Mouse (Mus musculus) thymus, postnatal 0 days (tissue): ENCODE data around the gene Tjp3. TPM values are rescaled to one million over a fixed set of nuclear protein-coding genes. Genes with fewer than 3 reads are reported as not detected.

ENCODE experiments used
- DNase-seq: peaks from one replicate; pipeline ENCODE4 v3.0.0-alpha.2; 2015; ENCODE audit warnings: low spot score
- polyA plus RNA-seq: library from polyadenylated mRNA; unstranded; fragments of >200 nt; fragmentation: Nextera tagmentation; extraction: Ambion mirVana; gene quantifications from 2 replicates; pipeline ENCODE4 v1.2.1, GENCODE M21; 2015

The Tjp3 gene
- polyA plus RNA-seq, 1 experiment from 2014 or later, result 9.3 TPM

DNA sequence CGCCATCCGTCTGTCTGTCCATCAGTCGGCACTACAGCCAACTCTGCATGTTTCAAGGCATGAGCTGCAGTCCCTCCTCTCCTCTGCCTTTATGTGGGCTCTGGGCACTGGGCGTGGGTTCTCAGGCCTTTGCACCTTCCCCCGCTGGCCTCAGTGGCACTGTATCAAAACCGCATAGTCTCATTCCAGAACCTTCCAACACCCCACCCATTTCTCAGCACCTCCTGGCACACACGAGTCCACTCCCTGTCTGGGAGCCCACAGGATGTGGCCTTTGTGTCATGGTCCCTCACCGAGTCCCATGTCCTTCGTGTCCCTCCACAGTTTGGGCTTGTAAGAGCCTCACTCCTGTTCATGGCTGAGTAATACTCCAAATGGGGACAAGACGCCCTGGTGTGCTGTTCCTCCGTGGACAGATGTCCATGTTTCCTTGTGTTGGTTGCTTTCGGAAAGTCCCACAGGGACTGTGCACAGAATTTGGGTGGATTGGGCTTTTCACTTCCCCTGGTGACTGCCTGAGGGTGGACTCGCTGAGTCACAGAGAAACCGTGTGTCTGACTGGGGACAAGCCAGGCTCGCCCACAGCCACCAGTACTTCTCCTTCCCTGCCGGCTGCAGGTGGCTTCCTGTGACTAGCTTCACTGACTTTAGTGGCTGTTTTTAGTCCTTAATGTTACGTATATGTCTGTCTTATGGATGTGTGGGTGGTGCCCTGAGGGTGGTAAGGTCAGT is 7.2 kb upstream of the Tjp3 start:
- DNase-seq, result no peak

- peak; percentile 73 for DNase-seq
Observed at GRCm38 (mm10) chr10:81297845-81298244, 6.5 kb upstream of the Tjp3 start.

DNA sequence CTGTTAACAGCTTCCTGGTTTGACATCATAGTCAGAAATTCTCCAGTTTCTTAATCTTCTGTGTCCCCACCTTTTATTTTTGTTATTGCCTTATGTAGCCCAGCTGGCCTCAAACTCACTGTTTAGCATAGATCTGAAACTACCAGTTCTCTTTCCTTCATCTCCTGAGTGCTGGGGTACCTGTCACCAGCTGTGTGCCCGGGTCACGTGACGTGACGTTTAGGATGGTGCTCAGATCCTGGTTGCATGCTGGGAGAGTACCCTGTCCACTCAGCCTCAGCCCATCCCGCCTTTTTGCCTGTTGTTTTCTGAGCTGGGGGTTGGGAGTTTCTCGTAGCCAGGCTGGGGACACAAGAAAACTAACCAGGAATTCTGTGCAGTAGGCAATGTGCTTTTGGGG is 5.9 kb upstream of the Tjp3 start:
- DNase-seq, result peak; percentile 75

- no peak for DNase-seq
Observed at GRCm38 (mm10) chr10:81295185-81295584, 3.8 kb upstream of the Tjp3 start.

DNA sequence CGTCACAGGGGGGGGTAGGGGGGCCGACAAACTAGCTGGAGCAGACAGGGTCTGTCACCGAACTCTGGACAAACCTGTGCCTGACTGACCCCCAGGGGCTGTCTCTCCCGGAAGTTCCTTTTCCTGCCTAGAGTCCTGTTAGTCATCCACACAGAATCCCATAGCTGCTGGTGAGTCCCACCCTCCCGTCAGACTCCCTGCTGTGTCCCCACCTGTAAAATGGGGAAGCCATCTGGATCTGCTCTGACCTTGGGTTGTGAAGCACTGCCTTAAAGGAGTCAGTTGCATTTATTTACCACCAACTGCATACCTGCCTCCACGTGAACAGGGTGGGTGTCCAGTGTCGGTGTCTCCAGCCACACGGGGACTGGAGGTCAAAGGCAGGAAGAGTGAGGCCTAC is 3.1 kb upstream of the Tjp3 start:
- DNase-seq, result no peak

GRCm38 (mm10) chr10:81293334-81294030 is 2.1 kb upstream of the Tjp3 start:
- no peak for DNase-seq

DNA sequence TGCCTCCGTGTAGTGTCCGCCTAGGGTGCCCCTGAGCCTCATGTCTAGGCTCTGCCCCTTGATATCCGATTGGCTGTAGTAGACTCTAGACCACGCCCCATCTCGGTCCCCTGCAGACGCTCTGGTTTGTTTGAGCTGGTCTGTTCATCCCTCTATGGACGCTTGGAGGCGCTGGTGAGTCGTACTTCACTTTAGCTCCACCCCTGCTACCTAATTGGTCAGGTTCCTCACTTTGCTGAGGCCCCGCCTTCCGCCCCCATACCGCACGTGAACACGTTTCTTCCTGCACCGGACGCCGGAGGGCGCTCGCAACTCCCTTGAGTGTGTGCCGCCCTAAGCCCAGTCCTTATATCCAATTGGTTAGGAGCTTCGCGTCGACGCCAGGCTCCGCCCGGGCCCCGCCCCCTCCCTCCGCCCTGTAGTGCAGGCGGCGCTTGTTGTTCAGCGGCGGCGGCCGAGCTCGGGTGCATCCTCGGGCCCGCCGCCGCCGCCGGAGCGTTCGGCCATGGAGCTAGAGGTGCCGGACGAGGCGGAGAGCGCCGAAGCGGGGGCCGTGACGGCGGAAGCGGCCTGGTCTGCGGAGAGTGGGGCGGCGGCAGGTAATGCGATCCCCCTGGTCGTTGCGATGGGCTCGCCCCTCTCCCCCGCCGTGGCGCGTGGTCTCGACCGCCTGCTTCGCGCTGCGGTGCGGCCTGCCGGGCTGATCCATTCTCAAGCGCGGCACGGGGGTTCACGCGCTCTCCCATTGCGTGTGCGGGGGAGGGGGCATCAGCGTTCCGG is 1.4 kb upstream of the Tjp3 start, which contains the start of gene Pip5k1c:
Pip5k1c (plus strand) TSS at position 410 of the 780 bp plus-strand sequence.
- peak; percentile 100 for DNase-seq

DNA sequence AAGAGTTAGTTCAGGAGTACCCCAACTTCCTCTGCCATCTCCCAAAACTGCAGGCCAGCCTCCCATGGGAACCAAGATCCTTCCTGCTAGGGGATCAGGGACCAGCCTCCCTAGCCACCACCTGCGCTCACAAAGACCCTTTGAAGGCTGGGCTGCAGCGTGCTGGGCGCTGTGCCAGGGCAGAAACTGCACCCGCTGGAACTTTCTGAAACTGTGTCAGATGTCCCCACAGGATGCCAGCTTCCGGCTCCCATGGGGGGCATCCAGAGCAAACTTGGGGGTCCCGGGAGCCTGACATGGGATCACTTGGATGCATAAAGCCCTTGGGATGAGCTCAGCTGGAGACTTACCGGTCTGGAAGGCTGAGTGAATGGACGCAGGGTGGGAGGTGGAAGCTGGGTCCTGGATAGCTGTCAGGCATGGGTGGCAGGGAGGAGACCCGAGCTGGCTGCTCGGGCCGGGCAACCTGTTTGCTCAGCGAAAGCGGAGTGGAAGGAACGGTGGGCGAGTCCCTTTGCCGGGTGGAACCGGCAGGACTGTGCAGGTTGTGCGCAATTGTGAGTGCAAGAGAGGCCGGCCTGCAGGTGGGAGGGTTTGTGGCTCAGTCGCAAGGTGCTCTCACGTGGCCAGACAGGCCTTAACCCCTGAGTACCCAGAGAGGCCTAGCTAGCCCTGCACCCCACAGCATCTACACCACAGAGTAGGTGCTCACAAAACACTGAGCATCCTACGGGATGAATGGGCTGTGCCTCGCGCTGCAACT is 502 bp downstream of the Tjp3 start:
- no peak for DNase-seq

GRCm38 (mm10) chr10:81289811-81290210 is 1.6 kb downstream of the Tjp3 start:
- DNase-seq, result no peak

DNA sequence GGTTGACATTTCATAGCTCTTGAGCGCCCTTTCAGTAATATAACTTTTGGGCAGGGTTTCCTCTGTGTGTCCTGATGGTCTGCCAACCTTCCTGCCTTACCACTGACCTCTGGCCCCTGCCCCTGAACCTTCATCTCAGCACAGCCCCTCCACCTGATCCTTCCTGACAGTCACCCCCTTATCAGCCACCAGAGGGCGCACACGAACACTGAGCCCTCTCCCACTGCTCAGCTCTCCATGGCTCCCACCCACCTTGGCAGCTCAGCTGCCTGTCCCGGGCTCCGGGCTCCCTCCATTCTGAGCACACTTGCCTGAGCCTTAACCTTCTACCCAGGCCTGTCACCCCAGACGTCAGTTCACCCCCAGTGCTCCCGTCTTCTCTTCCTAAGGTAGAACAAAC is 2.1 kb downstream of the Tjp3 start:
- peak; percentile 71 for DNase-seq

GRCm38 (mm10) chr10:81288601-81289000 is 2.8 kb downstream of the Tjp3 start:
- peak; percentile 69 for DNase-seq

GRCm38 (mm10) chr10:81287513-81288157 is 3.7 kb downstream of the Tjp3 start:
- peak; percentile 71 for DNase-seq

DNA sequence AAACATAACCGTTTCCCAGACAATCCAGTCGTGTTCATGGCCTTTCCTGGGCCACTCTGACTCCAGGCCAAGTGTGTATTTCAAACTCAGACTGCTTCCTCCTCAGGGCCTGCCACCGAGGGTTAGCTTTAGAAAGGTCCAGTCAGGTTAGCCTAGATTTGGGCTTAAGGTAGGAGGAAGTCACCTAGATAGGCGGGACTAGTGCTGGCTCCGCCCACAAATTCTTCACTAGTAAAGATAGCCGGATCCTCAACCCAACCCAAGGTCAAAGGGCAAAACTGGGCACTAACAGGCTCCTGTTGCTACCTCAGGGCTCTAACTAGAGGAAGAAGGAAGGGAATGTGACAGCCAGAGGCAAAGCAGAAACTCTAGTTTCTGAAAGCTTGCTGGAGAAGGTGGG is 4.8 kb downstream of the Tjp3 start:
- DNase-seq, result no peak

DNA sequence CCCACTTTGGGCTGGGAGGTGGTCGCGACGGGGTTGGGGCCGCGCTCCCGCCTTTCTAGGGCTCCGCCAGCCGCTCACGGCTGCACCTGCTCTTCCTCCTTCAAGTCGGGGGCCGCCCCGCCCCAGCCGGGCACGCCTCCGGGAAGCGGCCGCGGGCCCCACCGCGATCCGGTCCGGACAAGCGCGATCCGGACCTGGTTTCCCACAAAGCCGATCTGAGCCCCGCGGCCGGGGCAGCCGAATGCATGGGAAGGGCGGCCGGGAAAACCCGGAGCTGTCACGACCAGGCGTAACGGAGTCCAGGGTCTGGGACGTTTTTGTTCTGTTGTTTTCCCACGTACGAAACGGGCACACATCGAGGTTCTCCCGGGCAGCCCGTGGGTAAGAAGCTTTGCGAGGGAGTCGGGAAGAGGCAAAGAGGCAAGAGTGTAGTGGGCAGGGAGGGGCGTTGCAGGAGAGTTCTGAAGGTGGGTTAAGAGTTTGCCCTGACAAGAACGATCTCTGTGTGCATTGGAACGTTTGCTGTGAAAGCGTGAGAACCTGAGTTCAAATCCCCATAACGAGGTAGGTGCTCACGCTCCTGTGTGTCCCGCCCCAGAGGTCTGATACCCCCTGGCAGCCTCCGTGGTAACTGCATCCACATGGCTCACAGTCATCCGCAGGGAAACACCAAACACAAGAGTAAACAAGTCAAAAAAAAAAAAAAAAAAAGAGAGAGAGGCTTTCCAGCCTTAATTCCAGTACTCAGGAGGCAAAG is 5.5 kb downstream of the Tjp3 start:
- peak; percentile 94 for DNase-seq

GRCm38 (mm10) chr10:81284719-81285118 is 6.7 kb downstream of the Tjp3 start:
- no peak for DNase-seq

- DNase-seq, result no peak
Observed at GRCm38 (mm10) chr10:81284189-81284588, 7.2 kb downstream of the Tjp3 start.

DNA sequence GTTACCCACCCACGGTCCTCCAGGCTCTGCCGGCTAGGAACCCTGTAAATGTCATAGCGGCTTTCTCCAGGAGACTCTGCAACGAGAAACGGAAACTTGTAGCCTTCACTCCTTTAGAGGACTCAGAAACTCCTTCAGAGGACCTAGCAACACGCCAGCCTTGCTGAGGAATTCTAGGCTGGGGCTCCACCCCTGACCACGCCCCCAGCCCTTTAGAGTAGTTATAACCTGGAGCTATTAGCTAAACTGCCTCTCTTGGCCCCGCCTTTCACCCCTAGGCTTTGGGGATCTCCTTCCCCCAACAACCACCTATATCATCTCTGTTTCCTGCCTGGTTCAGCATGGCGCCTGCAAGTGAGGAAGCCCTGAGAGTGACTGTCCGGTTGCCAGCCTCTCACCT is 11.9 kb downstream of the Tjp3 start:
- DNase-seq, result no peak

GRCm38 (mm10) chr10:81277676-81278075 is 13.7 kb downstream of the Tjp3 start:
- DNase-seq, result no peak

GRCm38 (mm10) chr10:81273842-81274241 is 17.5 kb downstream of the Tjp3 start:
- no peak for DNase-seq

- DNase-seq, result no peak
Observed at GRCm38 (mm10) chr10:81272356-81272755, 19.0 kb downstream of the Tjp3 start.
